Mouse (Mus musculus): Measurements from ENCODE around the gene Omg. TPM values are rescaled to one million over a fixed set of nuclear protein-coding genes. Genes with fewer than 3 reads are reported as not detected.

Omg gene
- polyA plus RNA-seq, 1 experiment from 2014 or later = 0.21 TPM

GRCm38 (mm10) chr11:79527739-79528384 is 24.0 kb upstream of the Omg start:
- ATAC-seq (ENCODE audit: insufficient number of reproducible peaks, insufficient read depth, low FRiP score, low TSS enrichment, low read depth) = no peak

DNA sequence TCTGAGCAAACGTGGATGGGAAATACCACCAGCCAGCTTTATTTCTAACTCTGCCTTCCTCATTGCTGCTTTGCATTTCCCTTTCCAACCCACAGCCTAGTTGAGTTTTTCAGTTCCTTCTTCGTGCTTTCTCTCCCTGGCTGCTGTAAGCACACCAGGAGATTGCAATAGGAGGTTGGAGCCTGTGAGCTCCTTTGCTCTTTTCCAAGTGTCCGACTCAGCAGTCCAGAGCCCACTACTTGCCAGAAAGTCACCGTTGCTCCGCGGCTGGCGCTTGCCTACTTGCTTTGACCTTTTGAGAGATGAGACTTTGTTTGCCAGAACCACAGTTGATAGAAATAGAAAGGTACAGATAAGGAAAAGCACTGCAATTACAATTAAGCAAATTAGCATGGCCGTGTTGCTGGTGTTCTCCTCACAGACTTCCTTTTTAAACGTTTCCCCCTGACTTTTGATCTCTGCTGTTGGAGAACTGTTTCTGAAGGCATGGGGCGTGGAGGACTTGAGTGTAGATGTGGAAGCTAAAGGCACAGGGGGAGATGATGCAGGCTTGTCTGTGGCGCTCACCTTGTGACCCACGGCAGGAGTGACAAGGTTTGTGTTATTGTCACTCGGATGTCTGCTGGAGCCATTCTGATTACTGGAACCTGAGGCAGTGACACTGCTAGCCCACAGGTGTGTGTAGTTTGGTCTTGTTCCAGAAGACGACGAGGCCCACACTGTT is 23.3 kb upstream of the Omg start:
- 77% methylated on average over 15 of the region's 15 CpGs for WGBS

More at GRCm38 (mm10) chr11:79527739-79528384, 24.0 kb upstream of the Omg start:
- no peak overlapping the region for H3K4me2 ChIP-seq
- no peaks in the 10 kb centered on the region for H3K4me1 ChIP-seq
- H3K4me3 ChIP-seq = no peak overlapping the region
- no peaks in the 10 kb centered on the region for H3K27me3 ChIP-seq
- no peaks in the 10 kb centered on the region for H3K9me3 ChIP-seq
- WGBS = 89% methylated on average over 5 of the region's 5 CpGs
- no peak overlapping the region for H3K27ac ChIP-seq
- no peak overlapping the region for H3K9ac ChIP-seq
- H3K36me3 ChIP-seq = peaks cover 23% of the 10 kb centered on the region

GRCm38 (mm10) chr11:79526549-79526948 is 22.7 kb upstream of the Omg start:
- Histone ChIP-seq H3K27ac (no peak overlapping the region), H3K4me2 (no peak overlapping the region), H3K4me1 (no peaks in the 10 kb centered on the region), H3K36me3 (peaks cover 23% of the 10 kb centered on the region), H3K9me3 (no peaks in the 10 kb centered on the region), H3K4me3 (no peak overlapping the region), H3K9ac (no peak overlapping the region), H3K27me3 (no peaks in the 10 kb centered on the region)
- ATAC-seq (ENCODE audit: insufficient number of reproducible peaks, insufficient read depth, low FRiP score, low TSS enrichment, low read depth) = no peak
- 93% methylated on average over 3 of the region's 3 CpGs for WGBS

More for the DNA sequence above, 23.3 kb upstream of the Omg start:
- ATAC-seq (ENCODE audit: insufficient number of reproducible peaks, insufficient read depth, low FRiP score, low TSS enrichment, low read depth) = no peak
- Histone ChIP-seq H3K4me3 (no peak overlapping the region), H3K9me3 (no peaks in the 10 kb centered on the region), H3K36me3 (peaks cover 23% of the 10 kb centered on the region), H3K4me1 (no peaks in the 10 kb centered on the region), H3K9ac (no peak overlapping the region), H3K27ac (no peak overlapping the region), H3K27me3 (no peaks in the 10 kb centered on the region), H3K4me2 (no peak overlapping the region)

- no peak overlapping the region for H3K4me3 ChIP-seq
- 74% methylated on average over 1 of the region's 1 CpGs for WGBS
- peaks cover 23% of the 10 kb centered on the region for H3K36me3 ChIP-seq
These were observed 20.4 kb upstream of the Omg start for GRCm38 (mm10) chr11:79524310-79524575.

DNA sequence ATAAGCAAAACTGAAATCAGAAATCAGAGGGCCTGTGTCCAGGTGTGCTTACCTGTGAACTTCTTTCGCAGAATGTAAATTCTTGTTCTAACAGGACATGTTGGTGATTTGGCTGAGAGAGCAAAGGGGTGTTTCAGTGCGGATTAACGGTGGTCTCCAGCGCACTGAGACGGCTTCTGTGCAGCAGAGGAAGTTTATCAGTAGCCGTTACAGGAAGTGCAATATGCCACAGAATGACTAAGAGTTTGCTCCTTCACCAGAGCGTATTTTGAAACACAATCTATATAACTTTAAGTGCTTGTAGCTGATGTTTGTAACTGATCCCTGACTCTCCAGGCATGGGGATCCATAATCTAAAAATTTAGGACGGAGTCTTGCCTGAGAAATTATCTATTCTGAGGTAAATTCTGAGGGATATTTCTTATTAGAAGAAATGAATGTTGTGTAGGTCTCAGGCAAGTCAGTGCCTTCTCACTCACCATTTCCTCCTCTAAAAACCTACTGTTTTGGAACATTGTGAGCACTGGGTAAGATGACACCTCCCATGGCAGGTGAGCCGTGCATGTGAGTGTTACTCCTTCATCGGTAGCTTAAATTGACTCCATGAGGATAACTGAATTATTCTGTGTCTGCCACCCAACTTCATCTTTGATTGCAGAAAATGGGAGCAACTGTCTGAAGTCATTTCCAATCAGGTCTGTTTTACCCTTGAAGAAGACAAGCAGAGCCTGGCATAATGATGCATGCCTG is 19.9 kb upstream of the Omg start, which contains the start of gene Evi2b:
Gene Evi2b (minus strand): TSS at position 203 of the 750 bp plus-strand sequence.
- H3K36me3 ChIP-seq = peaks cover 23% of the 10 kb centered on the region
- 64% methylated on average over 10 of the region's 10 CpGs for WGBS
- ATAC-seq (ENCODE audit: insufficient number of reproducible peaks, insufficient read depth, low FRiP score, low TSS enrichment, low read depth) = no peak

More at GRCm38 (mm10) chr11:79524310-79524575, 20.4 kb upstream of the Omg start:
- Histone ChIP-seq H3K9ac (no peak overlapping the region), H3K27me3 (no peaks in the 10 kb centered on the region), H3K9me3 (no peaks in the 10 kb centered on the region), H3K4me2 (no peak overlapping the region), H3K27ac (no peak overlapping the region), H3K4me1 (no peaks in the 10 kb centered on the region)
- no peak for ATAC-seq (ENCODE audit: insufficient number of reproducible peaks, insufficient read depth, low FRiP score, low TSS enrichment, low read depth)

DNA sequence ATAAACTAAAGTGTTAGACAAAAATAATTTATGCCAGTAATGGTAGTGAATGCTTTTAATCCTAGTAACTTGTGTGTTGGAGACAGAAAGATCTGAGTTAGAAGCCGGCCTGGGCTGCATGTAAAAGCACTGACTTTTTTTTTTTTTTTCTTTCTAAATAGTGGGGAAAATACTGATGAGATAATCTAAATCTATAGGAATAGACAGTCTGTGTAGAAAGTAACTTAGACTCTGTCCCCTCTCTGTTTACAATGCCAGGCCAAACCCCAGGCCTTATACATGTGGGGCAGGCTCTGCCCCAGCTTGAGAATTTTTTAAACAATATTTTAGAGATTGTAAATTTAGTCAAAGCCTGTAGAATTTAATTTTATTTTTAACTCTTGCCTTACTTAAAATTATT is 19.1 kb upstream of the Omg start:
- H3K9me3 ChIP-seq = no peaks in the 10 kb centered on the region
- H3K9ac ChIP-seq = no peak overlapping the region
- no peak for ATAC-seq (ENCODE audit: insufficient number of reproducible peaks, insufficient read depth, low FRiP score, low TSS enrichment, low read depth)
- no peak overlapping the region for H3K4me2 ChIP-seq
- H3K27ac ChIP-seq = no peak overlapping the region
- 0 out of 2 replicates have a peak, but pooled peaks cover 4% of the 10 kb centered on the region for H3K4me1 ChIP-seq
- H3K27me3 ChIP-seq = no peaks in the 10 kb centered on the region
- peaks cover 16% of the 10 kb centered on the region for H3K36me3 ChIP-seq
- H3K4me3 ChIP-seq = no peak overlapping the region
- 85% methylated on average over 1 of the region's 1 CpGs for WGBS

More for the DNA sequence above, 19.9 kb upstream of the Omg start, which contains the start of gene Evi2b:
- Histone ChIP-seq H3K4me1 (0 out of 2 replicates have a peak, but pooled peaks cover 3% of the 10 kb centered on the region), H3K9me3 (no peaks in the 10 kb centered on the region), H3K27ac (no peak within 1 kb of the TSS), H3K27me3 (no peaks in the 10 kb centered on the region), H3K9ac (no peak within 1 kb of the TSS), H3K4me3 (no peak within 1 kb of the TSS), H3K4me2 (no peak within 1 kb of the TSS)

- H3K4me3 ChIP-seq = no peak overlapping the region
- no peak overlapping the region for H3K4me2 ChIP-seq
- 0 out of 2 replicates have a peak, but pooled peaks cover 12% of the 10 kb centered on the region for H3K36me3 ChIP-seq
- H3K4me1 ChIP-seq = 0 out of 2 replicates have a peak, but pooled peaks cover 4% of the 10 kb centered on the region
- H3K27me3 ChIP-seq = no peaks in the 10 kb centered on the region
- no peak overlapping the region for H3K27ac ChIP-seq
- H3K9me3 ChIP-seq = no peaks in the 10 kb centered on the region
- H3K9ac ChIP-seq = no peak overlapping the region
- ATAC-seq (ENCODE audit: insufficient number of reproducible peaks, insufficient read depth, low FRiP score, low TSS enrichment, low read depth) = no peak
These were observed 18.0 kb upstream of the Omg start for GRCm38 (mm10) chr11:79521930-79522329.

DNA sequence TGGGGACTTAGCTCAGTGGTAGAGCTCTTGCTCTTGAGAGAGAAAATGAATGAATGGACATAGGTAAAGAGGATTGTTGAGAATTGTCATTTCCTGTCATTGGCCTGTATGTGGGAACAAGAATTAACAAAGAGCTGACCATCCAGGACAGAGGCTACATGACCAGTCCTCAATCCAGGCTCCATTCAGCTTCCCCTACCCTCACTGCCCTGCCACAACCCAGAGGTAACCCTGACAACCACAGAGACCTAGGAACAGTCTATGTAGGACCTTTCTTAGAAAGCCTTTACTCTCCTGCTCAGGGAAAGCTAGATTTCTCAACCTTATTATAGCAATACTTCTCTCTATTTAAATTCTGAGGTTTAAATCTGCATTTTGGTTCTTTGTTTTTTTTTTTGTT is 16.9 kb upstream of the Omg start:
- no peak for ATAC-seq (ENCODE audit: insufficient number of reproducible peaks, insufficient read depth, low FRiP score, low TSS enrichment, low read depth)
- Histone ChIP-seq H3K4me1 (0 out of 2 replicates have a peak, but pooled peaks cover 4% of the 10 kb centered on the region), H3K4me3 (no peak overlapping the region), H3K27ac (no peak overlapping the region), H3K9ac (no peak overlapping the region), H3K27me3 (no peaks in the 10 kb centered on the region), H3K36me3 (0 out of 2 replicates have a peak, but pooled peaks cover 8% of the 10 kb centered on the region), H3K4me2 (no peak overlapping the region), H3K9me3 (no peaks in the 10 kb centered on the region)

DNA sequence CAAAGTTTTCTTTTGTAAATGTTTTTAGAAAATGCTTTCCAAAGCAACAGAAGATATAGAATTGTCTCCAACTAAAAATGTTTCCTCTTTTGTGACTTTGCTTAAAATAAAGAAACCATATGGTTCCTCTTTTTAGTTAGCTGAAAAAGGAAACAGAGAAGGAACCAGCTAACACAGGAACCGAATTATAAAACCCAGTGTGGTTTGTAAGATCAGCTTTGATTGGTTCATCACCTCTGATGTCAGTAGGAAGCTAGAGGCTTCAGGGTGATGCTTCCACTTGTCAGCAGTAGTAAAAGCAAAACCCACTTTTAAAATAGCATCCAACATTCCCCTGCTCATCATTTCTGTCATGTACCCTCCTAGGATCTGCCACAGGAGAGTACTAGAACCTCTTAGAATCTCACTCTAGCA is 16.0 kb upstream of the Omg start:
- peaks cover 4% of the 10 kb centered on the region; the same call in 1 of the 2 replicates for H3K4me1 ChIP-seq
- no peak overlapping the region for H3K4me3 ChIP-seq
- no peak overlapping the region for H3K27ac ChIP-seq
- no peaks in the 10 kb centered on the region for H3K27me3 ChIP-seq
- ATAC-seq (ENCODE audit: insufficient number of reproducible peaks, insufficient read depth, low FRiP score, low TSS enrichment, low read depth) = no peak
- H3K36me3 ChIP-seq = 0 out of 2 replicates have a peak, but pooled peaks cover 8% of the 10 kb centered on the region
- H3K4me2 ChIP-seq = no peak overlapping the region
- WGBS = 51% methylated on average over 1 of the region's 1 CpGs
- no peak overlapping the region for H3K9ac ChIP-seq
- H3K9me3 ChIP-seq = no peaks in the 10 kb centered on the region

GRCm38 (mm10) chr11:79519299-79519698 is 15.4 kb upstream of the Omg start:
- Histone ChIP-seq H3K9me3 (no peaks in the 10 kb centered on the region), H3K4me3 (no peak overlapping the region), H3K27ac (no peak overlapping the region), H3K27me3 (no peaks in the 10 kb centered on the region), H3K4me2 (no peak overlapping the region), H3K36me3 (0 out of 2 replicates have a peak, but pooled peaks cover 3% of the 10 kb centered on the region), H3K4me1 (peaks cover 4% of the 10 kb centered on the region; the same call in 1 of the 2 replicates), H3K9ac (no peak overlapping the region)
- 73% methylated on average over 6 of the region's 6 CpGs for WGBS
- ATAC-seq (ENCODE audit: insufficient number of reproducible peaks, insufficient read depth, low FRiP score, low TSS enrichment, low read depth) = no peak

DNA sequence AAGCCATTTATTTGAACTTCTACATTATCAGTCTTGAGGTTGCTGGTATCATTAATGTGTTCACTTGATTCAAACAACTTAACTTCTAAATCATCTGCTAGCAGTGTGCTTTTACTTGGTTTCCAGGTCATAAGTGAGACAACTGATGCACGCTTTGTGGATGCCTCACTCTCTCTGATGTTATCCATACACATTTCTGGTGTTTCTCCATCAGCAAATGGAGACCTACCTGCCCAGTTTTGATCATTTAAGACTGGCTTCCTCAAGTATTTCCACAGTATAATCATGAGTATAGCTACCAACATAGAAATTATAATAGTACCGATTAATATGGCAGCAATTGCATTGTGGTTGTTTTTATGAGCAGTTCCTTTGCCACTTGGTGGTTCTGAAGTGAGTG is 11.9 kb upstream of the Omg start:
- H3K4me3 ChIP-seq = no peak overlapping the region
- no peaks in the 10 kb centered on the region for H3K27me3 ChIP-seq
- peaks cover 4% of the 10 kb centered on the region; the same call in 1 of the 2 replicates for H3K4me1 ChIP-seq
- ATAC-seq (ENCODE audit: insufficient number of reproducible peaks, insufficient read depth, low FRiP score, low TSS enrichment, low read depth) = no peak
- no peak overlapping the region for H3K27ac ChIP-seq
- no peak overlapping the region for H3K9ac ChIP-seq
- no peaks in the 10 kb centered on the region for H3K36me3 ChIP-seq
- WGBS = 97% methylated on average over 2 of the region's 2 CpGs
- H3K4me2 ChIP-seq = no peak overlapping the region
- no peaks in the 10 kb centered on the region for H3K9me3 ChIP-seq
